Mouse (Mus musculus) liver, embryonic 11.5 days (tissue): ENCODE data around the gene Cpt1c. TPM values are rescaled to one million over a fixed set of nuclear protein-coding genes. Genes with fewer than 3 reads are reported as not detected.

Source experiments
- ATAC-seq: fragments of 200-750 bp; cut with Nextera tagmentation; replicated peaks from 2 replicates; pipeline ENCODE4 v1.8.0; 2017; ENCODE audit warnings: moderate number of reproducible peaks, mild to moderate bottlenecking, moderate TSS enrichment, moderate library complexity; ENCODE audit not compliant: low FRiP score
- DNase-seq: peaks from one replicate; pipeline ENCODE4 v3.0.0-alpha.2; 2017; ENCODE audit warnings: low spot score
- H3K27ac ChIP-seq: fragments of 300-500 bp; sonication (generic); 2 replicates; pipeline ENCODE4 v1.5.1; 2014; ENCODE audit warnings: mild to moderate bottlenecking, low read depth, low read length, control low read depth
- H3K27me3 ChIP-seq: fragments of 300-500 bp; sonication (generic); replicated peaks from 2 replicates; pipeline ENCODE4 v1.6.1; 2014; ENCODE audit warnings: low read length, mixed read lengths; ENCODE audit not compliant: control insufficient read depth, insufficient read depth
- H3K36me3 ChIP-seq: fragments of 300-500 bp; sonication (generic); 2 replicates; pipeline ENCODE4 v1.6.1; 2014; ENCODE audit warnings: mild to moderate bottlenecking, low read length, moderate library complexity, mixed read lengths; ENCODE audit not compliant: control insufficient read depth, insufficient read depth
- H3K4me1 ChIP-seq: fragments of 300-500 bp; sonication (generic); replicated peaks from 2 replicates; pipeline ENCODE4 v1.6.1; 2014; ENCODE audit warnings: low read length, mixed read lengths; ENCODE audit not compliant: control insufficient read depth, insufficient read depth
- H3K4me2 ChIP-seq: fragments of 300-500 bp; sonication (generic); 2 replicates; pipeline ENCODE4 v1.6.1; 2014; ENCODE audit warnings: mild to moderate bottlenecking, control low read depth, moderate library complexity
- H3K4me3 ChIP-seq: fragments of 300-500 bp; sonication (generic); 2 replicates; pipeline ENCODE4 v1.5.1; 2014; ENCODE audit warnings: low read depth, low read length, control low read depth
- H3K9ac ChIP-seq: fragments of 300-500 bp; sonication (generic); 2 replicates; pipeline ENCODE4 v1.6.1; 2014; ENCODE audit warnings: low read depth, low read length, control low read depth
- H3K9me3 ChIP-seq: fragments of 300-500 bp; sonication (generic); 2 replicates; pipeline ENCODE4 v1.6.1; 2016; ENCODE audit warnings: low read length, inconsistent platforms, mixed read lengths; ENCODE audit not compliant: control insufficient read depth
- WGBS: fragments of 180-500 bp; shearing (Covaris S2); extraction: QIAGEN DNeasy Blood & Tissue Kit; methylation state at CpG from one replicate; pipeline ENCODE4 v1.1.7; 2014; 5-methylcytosine and 5-hydroxymethylcytosine counted together
- polyA plus RNA-seq: library from polyadenylated mRNA; unstranded; fragments of >200 nt; fragmentation: Nextera tagmentation; extraction: Ambion mirVana; gene quantifications from 2 replicates; pipeline ENCODE4 v1.2.1, GENCODE M21; 2014

Gene Cpt1c
- polyA plus RNA-seq, 1 experiment from 2014 or later, result 8.2 TPM

DNA sequence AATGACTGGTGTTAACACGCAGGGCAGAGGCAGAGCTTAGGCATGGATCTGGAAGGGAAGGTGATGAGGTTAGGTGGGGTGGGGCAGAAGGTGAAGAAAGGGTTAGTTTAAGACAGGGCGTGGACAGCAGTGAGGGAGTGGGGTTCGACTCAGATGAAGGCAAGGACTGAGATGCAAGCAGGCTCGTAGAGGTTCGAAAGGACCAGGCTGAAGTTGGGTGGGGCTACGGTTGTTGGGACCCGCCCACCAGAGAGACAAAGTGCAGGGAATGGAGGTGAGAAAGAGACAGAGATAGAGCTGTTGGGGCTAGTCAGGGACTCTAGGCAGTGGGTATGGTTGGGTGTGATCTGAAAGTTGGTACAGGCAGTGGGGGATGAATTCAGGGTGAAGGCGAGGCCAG, 12.3 kb downstream of the Cpt1c start:
- Histone ChIP-seq H3K27me3 (no peaks in the 10 kb centered on the region), H3K4me2 (no peak overlapping the region), H3K9me3 (no peaks in the 10 kb centered on the region), H3K4me3 (no peak overlapping the region), H3K27ac (no peak overlapping the region), H3K36me3 (no peaks in the 10 kb centered on the region; the same call in 1 of the 2 replicates), H3K4me1 (peaks cover 6% of the 10 kb centered on the region; the same call in 1 of the 2 replicates), H3K9ac (no peak overlapping the region)
- ATAC-seq (no peak), DNase-seq (no peak)
- 62% methylated on average over 8 of the region's 8 CpGs for WGBS

DNA sequence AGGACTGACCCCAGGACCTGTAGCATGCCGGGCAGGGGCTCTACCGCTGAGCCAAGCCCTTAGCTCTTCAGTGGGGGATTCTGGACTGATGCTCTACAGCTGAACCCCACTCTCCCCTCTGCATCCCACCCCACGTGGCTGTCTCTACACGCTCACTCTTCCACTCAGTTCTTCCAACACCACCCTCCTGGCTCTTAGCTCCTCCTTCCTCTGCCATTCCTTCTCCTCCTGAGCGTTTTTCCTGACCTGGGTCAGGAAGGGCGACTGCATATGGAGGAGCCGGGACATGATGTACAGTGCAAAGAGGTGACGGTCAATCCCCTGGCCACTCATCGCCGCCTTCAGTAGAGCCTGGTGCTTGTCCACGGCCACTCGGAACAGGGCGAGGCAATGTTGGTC, 14.1 kb downstream of the Cpt1c start:
- ATAC-seq, result no peak
- Histone ChIP-seq H3K4me1 (peaks cover 6% of the 10 kb centered on the region; the same call in 1 of the 2 replicates), H3K36me3 (no peaks in the 10 kb centered on the region; the same call in 1 of the 2 replicates), H3K4me2 (no peak overlapping the region), H3K9ac (no peak overlapping the region), H3K4me3 (no peak overlapping the region), H3K27ac (no peak overlapping the region), H3K9me3 (no peaks in the 10 kb centered on the region), H3K27me3 (no peaks in the 10 kb centered on the region)
- WGBS, result 78% methylated on average over 13 of the region's 13 CpGs
- no peak for DNase-seq

DNA sequence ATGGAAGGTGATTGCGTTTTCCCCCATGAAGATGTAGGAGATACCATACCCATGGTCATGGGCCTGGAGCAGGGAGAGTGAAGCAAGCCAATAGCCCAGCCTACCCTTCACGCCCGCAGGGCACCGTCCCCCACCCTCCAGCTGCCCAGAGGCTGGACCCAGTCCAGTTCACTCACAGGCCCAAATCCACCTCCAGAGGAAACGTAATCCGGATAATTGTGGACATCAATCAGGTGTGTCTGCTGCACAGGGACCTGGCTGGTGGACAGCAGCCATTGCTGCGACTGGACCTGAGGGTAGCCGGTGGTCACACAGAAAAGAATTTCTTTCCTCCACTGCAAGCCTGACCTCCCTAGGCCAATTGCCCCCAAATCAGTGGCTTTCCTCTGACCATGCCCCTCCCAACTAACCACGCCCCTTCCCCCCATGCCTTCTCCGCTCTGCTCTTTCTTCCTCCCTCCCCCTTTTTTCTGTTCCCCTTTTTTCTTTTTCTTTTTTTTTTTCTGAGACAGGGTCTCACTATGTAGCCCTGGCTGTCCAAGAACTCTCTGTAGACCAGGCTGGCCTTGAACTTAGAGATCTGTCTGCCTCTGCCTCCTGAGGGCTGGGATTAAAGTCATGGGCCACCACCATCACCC, 14.7 kb downstream of the Cpt1c start:
- peaks cover 6% of the 10 kb centered on the region; the same call in 1 of the 2 replicates for H3K4me1 ChIP-seq
- WGBS, result 75% methylated on average over 10 of the region's 10 CpGs
- H3K4me3 ChIP-seq, result no peak overlapping the region
- DNase-seq (no peak), ATAC-seq (no peak)
- H3K9ac ChIP-seq, result no peak overlapping the region
- H3K27ac ChIP-seq, result no peak overlapping the region
- H3K4me2 ChIP-seq, result no peak overlapping the region
- no peaks in the 10 kb centered on the region for H3K27me3 ChIP-seq
- H3K9me3 ChIP-seq, result no peaks in the 10 kb centered on the region
- no peaks in the 10 kb centered on the region; the same call in 1 of the 2 replicates for H3K36me3 ChIP-seq

DNA sequence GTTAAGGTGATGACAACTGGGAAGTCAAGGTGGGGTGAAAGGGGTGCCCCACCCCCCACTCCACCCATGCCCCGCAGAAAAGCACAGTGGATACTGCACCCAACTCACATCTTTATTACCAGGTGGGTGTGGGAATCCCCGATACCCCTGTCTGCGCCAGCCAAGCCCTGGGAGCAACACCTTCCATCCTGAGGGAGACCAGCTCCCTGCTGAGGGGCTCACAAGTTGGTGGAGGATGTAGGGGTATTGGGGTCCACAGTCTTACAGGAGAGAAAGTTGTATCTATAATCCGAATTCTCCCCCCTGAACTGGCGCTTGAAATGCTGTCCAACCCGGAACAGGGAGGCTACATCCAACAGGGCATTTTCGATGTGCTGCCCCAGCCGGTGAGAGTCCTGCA, 15.4 kb downstream of the Cpt1c start:
- no peak overlapping the region for H3K9ac ChIP-seq
- H3K4me1 ChIP-seq, result peaks cover 6% of the 10 kb centered on the region; the same call in 1 of the 2 replicates
- H3K9me3 ChIP-seq, result no peaks in the 10 kb centered on the region
- H3K4me3 ChIP-seq, result no peak overlapping the region
- H3K4me2 ChIP-seq, result no peak overlapping the region
- ATAC-seq, result no peak
- DNase-seq, result no peak
- WGBS, result 64% methylated on average over 8 of the region's 8 CpGs
- no peaks in the 10 kb centered on the region; the same call in 1 of the 2 replicates for H3K36me3 ChIP-seq
- H3K27ac ChIP-seq, result no peak overlapping the region
- H3K27me3 ChIP-seq, result no peaks in the 10 kb centered on the region

DNA sequence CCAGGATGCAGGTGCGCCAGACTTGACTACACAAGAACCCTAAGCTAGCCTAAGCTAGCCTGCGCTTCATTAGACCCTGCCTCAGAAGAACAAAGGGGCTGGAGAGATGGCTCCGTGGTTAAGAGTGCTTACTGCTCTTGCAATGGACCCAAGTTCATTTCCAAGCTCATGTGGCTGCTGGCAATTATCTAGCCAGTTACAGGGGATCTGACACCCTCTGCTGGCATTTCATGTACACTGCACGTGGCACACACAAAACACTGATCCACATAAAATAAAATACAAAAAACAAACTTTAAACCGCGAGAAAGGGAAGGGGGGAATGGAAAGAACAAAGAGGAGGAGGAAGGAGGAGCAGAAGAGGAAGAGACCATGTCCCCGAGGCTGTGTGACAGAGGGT, 16.4 kb downstream of the Cpt1c start:
- no peak for DNase-seq
- 39% methylated on average over 7 of the region's 7 CpGs for whole genome bisulfite sequencing

DNA sequence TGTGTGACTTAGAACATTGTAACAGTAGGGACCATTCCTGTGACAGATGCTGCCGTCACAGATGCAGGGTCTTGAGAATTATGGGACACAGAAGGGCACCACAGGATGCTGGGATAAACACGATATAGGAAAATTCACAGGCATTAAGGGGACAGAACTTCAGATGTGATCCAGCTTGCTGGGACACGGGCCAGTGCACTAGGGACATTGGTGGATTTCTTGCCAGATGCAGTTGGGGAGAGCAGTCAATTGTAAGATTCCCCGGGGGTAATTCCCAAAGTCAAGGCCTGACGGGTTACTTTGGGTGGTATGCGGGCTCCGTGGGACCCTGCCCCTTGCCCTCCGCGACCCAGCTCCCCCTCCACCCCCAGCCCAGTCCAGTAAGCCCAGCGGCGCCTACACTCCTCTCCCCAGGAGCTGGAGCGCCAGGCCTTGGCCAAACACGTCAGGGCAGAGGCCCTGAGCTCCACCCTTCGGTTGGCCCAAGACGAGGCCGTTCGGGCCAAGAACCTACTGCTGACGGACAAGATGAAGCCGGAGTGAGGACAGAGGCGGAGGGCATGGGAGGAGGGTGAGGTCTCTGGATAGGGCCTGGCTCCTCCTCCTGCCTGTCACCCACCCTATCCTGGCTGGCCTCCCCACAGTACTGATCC, 17.3 kb downstream of the Cpt1c start:
- no peak overlapping the region for H3K4me3 ChIP-seq
- WGBS, result 82% methylated on average over 20 of the region's 20 CpGs

More for the DNA sequence above, 16.4 kb downstream of the Cpt1c start:
- H3K4me2 ChIP-seq, result no peak overlapping the region
- H3K36me3 ChIP-seq, result no peaks in the 10 kb centered on the region
- H3K9me3 ChIP-seq, result no peaks in the 10 kb centered on the region
- H3K4me3 ChIP-seq, result no peak overlapping the region
- H3K27me3 ChIP-seq, result no peaks in the 10 kb centered on the region
- no peak for ATAC-seq
- no peak overlapping the region for H3K27ac ChIP-seq
- H3K9ac ChIP-seq, result no peak overlapping the region
- H3K4me1 ChIP-seq, result peaks cover 6% of the 10 kb centered on the region; the same call in 1 of the 2 replicates

DNA sequence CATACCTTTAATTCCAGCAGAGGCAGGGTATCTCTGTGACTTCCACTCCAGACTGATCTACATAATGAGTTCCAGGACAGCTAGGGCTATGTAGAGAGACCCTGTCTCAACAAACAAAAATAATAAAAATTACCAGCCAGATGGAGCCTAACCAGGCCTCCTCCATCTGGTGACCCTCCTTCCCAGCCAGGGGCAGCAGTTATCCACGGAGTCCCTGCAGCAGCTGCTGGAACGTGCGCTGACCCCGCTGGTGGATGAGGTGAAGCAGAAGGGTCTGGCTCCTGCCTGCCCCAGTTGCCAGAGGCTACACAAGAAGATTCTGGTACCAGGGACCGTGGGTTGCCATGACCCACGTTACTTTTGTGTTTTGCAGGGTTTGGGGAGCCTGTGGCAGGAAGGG, 18.4 kb downstream of the Cpt1c start:
- Histone ChIP-seq H3K9ac (no peak overlapping the region), H3K9me3 (no peaks in the 10 kb centered on the region), H3K4me3 (no peak overlapping the region), H3K27me3 (peaks cover 6% of the 10 kb centered on the region), H3K4me1 (peaks cover 13% of the 10 kb centered on the region), H3K27ac (no peak overlapping the region), H3K4me2 (no peak overlapping the region), H3K36me3 (no peaks in the 10 kb centered on the region)
- 65% methylated on average over 6 of the region's 6 CpGs for WGBS
- ATAC-seq (no peak), DNase-seq (no peak)

More for the DNA sequence above, 17.3 kb downstream of the Cpt1c start:
- Histone ChIP-seq H3K27me3 (no peaks in the 10 kb centered on the region), H3K9ac (no peak overlapping the region), H3K27ac (no peak overlapping the region), H3K4me2 (no peak overlapping the region), H3K4me1 (peaks cover 6% of the 10 kb centered on the region), H3K9me3 (no peaks in the 10 kb centered on the region), H3K36me3 (no peaks in the 10 kb centered on the region)
- DNase-seq (no peak), ATAC-seq (no peak)

DNA sequence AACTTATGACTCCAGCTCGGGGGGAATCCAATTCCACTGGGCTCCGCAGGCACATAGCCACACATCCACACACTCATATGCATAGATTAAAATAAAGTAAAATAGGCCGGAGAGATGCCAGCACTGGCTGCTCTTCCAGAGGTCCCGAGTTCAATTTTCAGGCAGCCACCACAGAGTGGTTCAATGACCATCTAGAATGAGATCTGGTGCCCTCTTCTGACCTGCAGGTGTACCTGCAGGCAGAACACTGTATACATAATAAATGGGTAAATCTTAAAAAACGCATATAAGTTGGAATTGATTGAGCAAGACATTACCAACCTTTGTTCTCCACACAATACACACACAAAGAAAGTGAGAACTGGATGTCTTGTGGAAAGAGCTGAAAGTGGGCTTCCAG, 19.0 kb downstream of the Cpt1c start:
- H3K9ac ChIP-seq, result no peak overlapping the region

More for the DNA sequence above, 19.0 kb downstream of the Cpt1c start:
- Histone ChIP-seq H3K4me2 (no peak overlapping the region), H3K27ac (no peak overlapping the region), H3K36me3 (no peaks in the 10 kb centered on the region), H3K9me3 (no peaks in the 10 kb centered on the region), H3K4me3 (no peak overlapping the region), H3K4me1 (peaks cover 13% of the 10 kb centered on the region), H3K27me3 (peaks cover 13% of the 10 kb centered on the region)
- ATAC-seq (no peak), DNase-seq (no peak)
- WGBS, result 46% methylated on average over 5 of the region's 5 CpGs
